Mouse (Mus musculus) lung, postnatal 36 days (tissue): ENCODE measurements around the gene Wnk4.

Experiments used
- DNase-seq: peaks from one replicate; pipeline ENCODE4 v3.0.0; 2022; ENCODE audit warnings: mixed read lengths

The Wnk4 gene

GRCm38 (mm10) chr11:101277381-101278222 is 17.2 kb downstream of the Wnk4 start:
- peak; percentile 65 for DNase-seq

- DNase-seq = peak; percentile 94
These were observed 18.1 kb downstream of the Wnk4 start, which contains the start of the genes Cntd1 and Coa3 for GRCm38 (mm10) chr11:101278223-101279192. Cntd1 (plus strand) TSS chr11:101279012. Coa3 (minus strand) TSS chr11:101279114.

- no peak for DNase-seq
These were observed 18.8 kb downstream of the Wnk4 start for GRCm38 (mm10) chr11:101279193-101279569.

- DNase-seq = no peak
These were observed 20.5 kb downstream of the Wnk4 start for GRCm38 (mm10) chr11:101280837-101281236.

- no peak for DNase-seq
These were observed 22.5 kb downstream of the Wnk4 start for GRCm38 (mm10) chr11:101282896-101283295.

GRCm38 (mm10) chr11:101283805-101284204 is 23.4 kb downstream of the Wnk4 start:
- DNase-seq = no peak

- peak; percentile 76 for DNase-seq
These were observed 26.9 kb downstream of the Wnk4 start for GRCm38 (mm10) chr11:101287306-101287705.

- no peak for DNase-seq
These were observed 30.9 kb downstream of the Wnk4 start for GRCm38 (mm10) chr11:101291231-101291630.

- DNase-seq = no peak
These were observed 34.8 kb downstream of the Wnk4 start for GRCm38 (mm10) chr11:101295191-101295590.

- no peak for DNase-seq
These were observed 40.5 kb downstream of the Wnk4 start for GRCm38 (mm10) chr11:101300881-101301280.

- no peak for DNase-seq
These were observed 41.1 kb downstream of the Wnk4 start for GRCm38 (mm10) chr11:101301299-101302003.

- peak; percentile 99 for DNase-seq
These were observed 41.8 kb downstream of the Wnk4 start, which contains the start of gene Becn1 for GRCm38 (mm10) chr11:101302004-101302798. Becn1 (minus strand) TSS chr11:101302286.

- no peak for DNase-seq
These were observed 47.4 kb downstream of the Wnk4 start for GRCm38 (mm10) chr11:101307744-101308143.

GRCm38 (mm10) chr11:101311083-101311482 is 50.7 kb downstream of the Wnk4 start:
- no peak for DNase-seq

GRCm38 (mm10) chr11:101312150-101312549 is 51.8 kb downstream of the Wnk4 start:
- no peak for DNase-seq

GRCm38 (mm10) chr11:101314567-101314966 is 54.2 kb downstream of the Wnk4 start:
- DNase-seq = no peak

GRCm38 (mm10) chr11:101315082-101315650 is 54.8 kb downstream of the Wnk4 start:
- DNase-seq = no peak

GRCm38 (mm10) chr11:101315665-101316500 is 55.5 kb downstream of the Wnk4 start, which contains the start of gene Psme3:
Psme3 (plus strand) TSS chr11:101316213.
- peak; percentile 94 for DNase-seq

- no peak for DNase-seq
These were observed 56.1 kb downstream of the Wnk4 start for GRCm38 (mm10) chr11:101316501-101316917.

GRCm38 (mm10) chr11:101323609-101324008 is 63.2 kb downstream of the Wnk4 start:
- peak; percentile 83 for DNase-seq
